Mouse (Mus musculus) thymus, adult 2 months (tissue): ENCODE data around the gene Tmem255b. TPM values are rescaled to one million over a fixed set of nuclear protein-coding genes. Genes with fewer than 3 reads are reported as not detected.
A peak's percentile ranks its signal among the peaks of the same experiment; 100 is the strongest.

ENCODE experiments used
- DNase-seq: peaks from one replicate; pipeline ENCODE4 v3.0.0; 2021
- H3K27ac ChIP-seq: fragments of 200-500 bp; 2 replicates; pipeline ENCODE4 v1.5.1; 2012; ENCODE audit warnings: low read length, control low read depth; ENCODE audit not compliant: control insufficient read depth, insufficient read depth
- H3K27me3 ChIP-seq: fragments of 200-500 bp; 2 replicates; pipeline ENCODE4 v1.6.1; 2012; ENCODE audit warnings: mild to moderate bottlenecking, low read length, moderate library complexity, mixed read lengths; ENCODE audit not compliant: control insufficient read depth, insufficient read depth
- H3K36me3 ChIP-seq: fragments of 200-500 bp; 2 replicates; pipeline ENCODE4 v1.6.1; 2012; ENCODE audit warnings: mild to moderate bottlenecking, low read length, moderate library complexity; ENCODE audit not compliant: control insufficient read depth, insufficient read depth
- H3K4me1 ChIP-seq: fragments of 200-500 bp; replicated peaks from 2 replicates; pipeline ENCODE4 v1.6.1; 2012; ENCODE audit warnings: low read length; ENCODE audit not compliant: control insufficient read depth, insufficient read depth
- H3K4me3 ChIP-seq: fragments of 200-500 bp; 2 replicates; pipeline ENCODE4 v1.5.1; 2012; ENCODE audit warnings: mild to moderate bottlenecking, low read length, control low read depth, moderate library complexity; ENCODE audit not compliant: control insufficient read depth, insufficient read depth
- CTCF ChIP-seq: fragments of 200-500 bp; IDR thresholded peaks from 2 replicates; pipeline ENCODE4 v1.5.1; 2012; ENCODE audit warnings: mild to moderate bottlenecking, control low read depth, low read length, moderate library complexity, borderline replicate concordance; ENCODE audit not compliant: control insufficient read depth, poor library complexity, insufficient read depth; ENCODE audit errors: extremely low read depth
- POLR2A ChIP-seq: fragments of 200-500 bp; IDR thresholded peaks from 2 replicates; pipeline ENCODE4 v1.6.1; 2012; ENCODE audit warnings: mild to moderate bottlenecking, low read length, control low read depth, moderate library complexity; ENCODE audit not compliant: control insufficient read depth, poor library complexity, insufficient read depth; ENCODE audit errors: extremely low read depth
- WGBS: fragments of 180-500 bp; shearing (Covaris S2); methylation state at CpG from one replicate; pipeline ENCODE4 v1.1.7; 2018; 5-methylcytosine and 5-hydroxymethylcytosine counted together
- polyA plus RNA-seq: library from polyadenylated mRNA; depleted of rRNA; stranded (reverse); fragments of >200 nt; gene quantifications from 2 replicates; pipeline ENCODE4 v1.2.3, GENCODE M21; 2012

The Tmem255b gene
- polyA plus RNA-seq, 1 experiment = 5.5 TPM

DNA sequence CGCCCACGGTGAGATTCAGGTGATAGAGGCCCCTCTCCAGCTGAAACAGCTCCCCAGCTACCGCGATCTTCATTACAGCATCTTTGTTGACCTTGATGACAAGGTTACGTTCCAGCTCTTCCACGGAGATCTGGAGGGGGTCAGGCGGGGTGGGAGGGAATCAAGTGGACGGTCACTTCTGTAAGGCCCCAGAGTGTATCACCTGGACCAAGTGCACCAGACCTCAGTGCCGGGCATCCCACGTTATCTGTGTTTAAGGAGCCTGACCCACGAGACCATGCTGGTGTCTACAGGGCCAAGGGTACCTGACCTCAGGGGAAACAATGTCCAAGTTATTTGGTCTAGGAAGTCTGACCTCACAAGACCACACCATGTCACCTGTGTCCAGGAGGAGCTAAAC lies 36.5 kb downstream of the Tmem255b start:
- DNase-seq = no peak
- Histone ChIP-seq H3K36me3 (no peaks in the 10 kb centered on the region), H3K27ac (no peak overlapping the region), H3K4me1 (no peaks in the 10 kb centered on the region), H3K4me3 (no peak overlapping the region), H3K27me3 (no peaks in the 10 kb centered on the region)
- TF ChIP-seq POLR2A = no peak
- WGBS = 93% methylated on average over 11 of the region's 11 CpGs

DNA sequence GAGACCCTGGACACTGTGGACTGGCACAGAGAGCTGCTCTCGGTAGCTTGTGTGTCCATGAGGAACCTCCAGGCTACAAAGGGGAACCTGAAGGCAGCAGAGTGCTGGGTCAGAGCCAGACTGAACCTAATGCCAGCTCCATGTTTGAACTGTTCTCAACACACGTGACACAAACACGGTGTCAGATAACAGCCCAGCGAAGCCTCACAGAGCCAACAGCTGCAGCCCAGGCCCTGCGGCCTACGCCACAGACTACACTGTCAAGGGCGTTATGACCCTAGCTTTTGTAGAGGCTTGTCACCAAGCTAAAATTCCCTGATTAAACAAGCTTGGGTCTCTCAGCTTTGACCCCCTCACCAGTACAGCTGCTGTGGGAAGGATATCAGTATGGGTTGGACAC lies 37.3 kb downstream of the Tmem255b start:
- H3K4me3 ChIP-seq = no peak overlapping the region
- no peaks in the 10 kb centered on the region for H3K4me1 ChIP-seq
- WGBS = 81% methylated on average over 7 of the region's 7 CpGs
- TF ChIP-seq POLR2A (no peak), CTCF (no peak)
- H3K27ac ChIP-seq = no peak overlapping the region
- no peaks in the 10 kb centered on the region for H3K27me3 ChIP-seq
- H3K36me3 ChIP-seq = no peaks in the 10 kb centered on the region
- no peak for DNase-seq

DNA sequence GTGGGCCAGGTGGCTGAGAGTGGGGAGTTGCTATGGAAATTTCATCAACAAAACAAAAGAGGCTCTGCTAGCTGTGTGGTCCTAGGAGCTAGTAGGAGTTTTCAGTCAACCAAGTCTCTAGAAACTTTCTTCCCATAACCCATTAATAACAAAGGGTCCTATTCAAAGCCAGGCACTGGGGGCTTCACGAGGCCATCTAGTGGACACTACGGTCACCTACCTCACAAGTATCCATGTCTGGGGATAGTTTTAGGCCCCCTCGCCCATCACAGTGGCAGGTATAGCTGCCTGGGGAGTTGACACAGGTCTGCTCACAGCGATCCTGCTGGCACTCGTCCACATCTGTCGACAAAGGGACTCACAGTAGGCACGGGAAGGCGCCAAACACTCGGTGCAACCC lies 40.9 kb downstream of the Tmem255b start:
- DNase-seq = peak; percentile 16
- Histone ChIP-seq H3K27ac (no peak overlapping the region), H3K4me3 (no peak overlapping the region), H3K36me3 (no peaks in the 10 kb centered on the region), H3K4me1 (no peaks in the 10 kb centered on the region), H3K27me3 (no peaks in the 10 kb centered on the region)
- TF ChIP-seq POLR2A (no peak), CTCF (no peak)
- WGBS = 75% methylated on average over 9 of the region's 9 CpGs

DNA sequence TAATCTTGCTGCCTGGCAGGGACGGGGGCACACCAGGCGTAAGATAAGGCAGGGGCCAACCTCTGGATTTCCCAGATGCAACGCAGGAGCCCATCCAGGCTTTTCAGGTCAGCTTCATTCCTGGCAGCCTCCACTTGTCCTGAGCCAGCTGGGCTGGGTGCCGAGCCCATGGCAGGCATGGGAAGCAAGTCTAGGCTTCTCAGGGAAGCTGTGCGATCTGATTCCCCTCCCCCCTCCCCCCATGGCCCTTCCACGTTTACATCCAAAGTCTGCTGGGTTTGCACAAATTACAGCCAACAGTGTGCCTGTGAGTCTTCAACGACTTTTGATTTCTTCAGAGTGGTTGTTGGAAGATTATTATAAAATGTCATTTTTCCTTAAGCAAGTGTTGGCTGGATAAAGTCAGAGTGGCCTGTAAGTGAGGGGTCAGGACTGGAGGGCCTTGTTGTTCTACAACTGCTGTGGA lies 46.1 kb downstream of the Tmem255b start:
- WGBS = 94% methylated on average over 7 of the region's 7 CpGs
- no peaks in the 10 kb centered on the region for H3K4me1 ChIP-seq
- no peak overlapping the region for H3K4me3 ChIP-seq
- H3K27me3 ChIP-seq = no peaks in the 10 kb centered on the region
- no peak overlapping the region for H3K27ac ChIP-seq
- no peaks in the 10 kb centered on the region for H3K36me3 ChIP-seq
- no peak for TF ChIP-seq CTCF
- no peak for TF ChIP-seq POLR2A
- DNase-seq = no peak

DNA sequence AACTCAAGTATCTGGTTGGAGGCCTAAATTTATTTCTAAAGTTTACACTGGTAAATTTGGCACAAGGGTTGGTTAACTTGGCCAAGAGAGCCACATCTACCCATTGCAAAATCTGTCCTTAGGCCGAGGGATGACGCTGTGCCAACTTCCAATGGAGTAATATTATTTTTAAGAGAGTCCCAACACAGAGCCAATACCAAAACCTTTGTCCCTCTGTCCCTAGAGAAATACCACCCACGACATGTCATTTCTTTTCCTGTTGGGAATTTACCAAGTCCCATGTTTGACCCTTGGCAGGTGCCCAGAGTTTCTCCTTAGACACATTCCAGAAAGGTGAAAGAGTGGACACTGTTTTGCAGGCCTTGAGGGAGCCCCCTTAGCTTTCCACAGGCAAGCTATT lies 46.6 kb downstream of the Tmem255b start:
- no peak for TF ChIP-seq POLR2A
- no peak for TF ChIP-seq CTCF
- Histone ChIP-seq H3K27me3 (no peaks in the 10 kb centered on the region), H3K4me1 (no peaks in the 10 kb centered on the region), H3K27ac (no peak overlapping the region), H3K36me3 (no peaks in the 10 kb centered on the region), H3K4me3 (no peak overlapping the region)
- no peak for DNase-seq
- WGBS = 91% methylated on average over 3 of the region's 3 CpGs

DNA sequence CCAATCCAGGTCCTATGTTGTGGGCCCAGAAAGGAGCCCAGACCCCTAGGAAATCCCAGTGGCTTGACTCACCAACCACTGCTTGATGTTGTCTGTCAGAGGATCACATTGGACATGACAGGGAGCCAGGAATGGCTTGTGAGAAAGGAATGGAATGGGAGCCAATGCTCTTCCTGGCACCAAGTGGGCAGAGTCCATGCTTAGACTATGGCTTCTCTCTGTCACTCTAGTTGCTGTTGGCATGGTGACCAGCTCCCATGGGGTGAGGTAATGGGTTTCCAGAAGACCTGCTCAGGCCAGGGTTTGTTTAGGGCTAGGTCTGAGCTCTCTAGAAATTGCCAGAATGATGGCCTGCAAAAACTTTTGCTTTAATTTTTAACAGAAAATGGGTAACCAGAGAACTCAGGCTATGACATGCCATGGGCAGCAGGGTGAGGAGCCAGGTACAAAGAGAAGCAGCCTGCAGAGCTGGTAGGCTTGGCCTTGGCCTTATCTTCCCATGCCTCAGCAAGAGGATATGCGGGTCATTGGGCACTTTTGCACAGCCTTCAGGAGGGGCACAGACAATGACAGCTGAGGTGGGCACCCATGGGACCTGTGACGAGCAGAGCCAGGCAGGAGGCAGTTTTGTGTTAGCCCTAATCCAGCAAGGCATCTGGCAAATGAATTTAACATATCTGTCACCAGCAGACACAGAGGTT lies 47.3 kb downstream of the Tmem255b start:
- H3K27ac ChIP-seq = no peak overlapping the region
- no peaks in the 10 kb centered on the region for H3K4me1 ChIP-seq
- H3K4me3 ChIP-seq = no peak overlapping the region
- 93% methylated on average over 2 of the region's 2 CpGs for WGBS
- no peaks in the 10 kb centered on the region for H3K36me3 ChIP-seq
- no peak for TF ChIP-seq CTCF
- H3K27me3 ChIP-seq = no peaks in the 10 kb centered on the region
- DNase-seq = no peak

DNA sequence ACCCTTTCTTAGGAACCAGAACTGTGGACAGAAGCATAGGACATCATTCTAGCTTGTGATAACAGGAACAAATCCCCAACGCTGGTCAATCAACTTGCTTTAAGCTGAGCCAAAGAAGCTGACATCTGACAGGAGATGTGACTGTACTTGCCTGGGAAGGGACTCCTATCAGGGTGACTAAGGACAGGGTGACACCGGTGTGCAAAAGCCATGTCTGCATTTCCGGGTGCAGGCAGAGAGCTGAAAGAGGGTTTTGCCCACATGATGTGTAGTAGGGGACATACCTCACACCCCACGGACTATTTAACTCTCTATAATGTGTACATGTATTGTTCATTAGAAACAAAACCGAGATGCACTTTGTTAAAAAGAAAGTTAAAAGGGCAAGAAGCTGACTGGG lies 48.2 kb downstream of the Tmem255b start:
- no peak overlapping the region for H3K27ac ChIP-seq
- 93% methylated on average over 5 of the region's 5 CpGs for WGBS
- H3K27me3 ChIP-seq = no peaks in the 10 kb centered on the region
- H3K36me3 ChIP-seq = no peaks in the 10 kb centered on the region
- no peak for TF ChIP-seq POLR2A
- TF ChIP-seq CTCF = no peak
- H3K4me1 ChIP-seq = no peaks in the 10 kb centered on the region
- DNase-seq = no peak
- no peak overlapping the region for H3K4me3 ChIP-seq
